ENCODE assay signal across 9 mouse cellular contexts in the genomic region with DNA sequence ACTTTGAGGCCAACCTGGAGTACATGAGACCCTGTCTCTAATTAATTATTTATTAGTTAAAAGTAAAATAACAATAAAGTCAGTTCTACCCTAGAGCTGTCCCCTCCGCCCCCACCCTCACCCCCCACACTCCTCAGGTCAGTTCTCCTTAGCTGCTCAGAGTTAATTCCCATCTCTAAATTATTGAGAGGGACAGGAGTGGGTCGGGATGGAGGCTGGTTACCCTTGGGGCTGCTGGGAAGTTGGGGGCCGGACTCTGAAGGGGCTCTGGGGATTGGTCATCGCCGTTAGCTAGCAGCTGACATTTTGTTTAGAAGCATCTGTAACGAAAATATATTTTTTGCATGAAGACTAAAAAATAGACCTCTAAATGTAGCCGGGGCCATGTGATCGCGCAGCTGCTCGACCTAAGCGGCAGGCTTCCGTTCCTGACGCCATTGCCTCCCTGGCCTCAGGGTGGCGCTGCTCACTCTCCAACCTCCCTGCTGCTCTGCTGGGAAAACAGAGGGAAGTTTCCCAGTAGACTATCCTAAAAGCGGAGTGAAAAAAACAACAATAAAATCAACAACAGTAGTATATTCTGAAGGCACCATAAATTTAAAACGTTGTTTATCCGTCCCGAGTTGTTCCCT. TPM values are rescaled to one million over a fixed set of nuclear protein-coding genes. Genes with fewer than 3 reads are reported as not detected.
DNase-seq lines count a peak whose midpoint lies in the region; ATAC-seq lines count a peak whose summit lies in the region.
"Had no signal": no experiment of that assay in that cellular context is flagged by ENCODE, and none has a peak within 500 bp of the region (broad histone marks: within the 10 kb centered on the region; RNA-seq: fewer than 3 reads in every experiment).

No protein-coding gene starts in this region.

- peak; percentile 72 for DNase-seq in NIH3T3 (ENCODE audit: low read depth)
- DNase-seq in cerebellum, adult 9-11 months, result peak; percentile 47
- peak; percentile 37 to 71 for DNase-seq in frontal cortex, postnatal 10 days (ENCODE audit: low spot score in 2 of 2)
- peak; percentile 82 for DNase-seq in hindbrain, embryonic 11.5 days (ENCODE audit: low spot score)
- DNase-seq in layer of hippocampus, postnatal 10 days (ENCODE audit: low spot score in 2 of 2), result peak; percentile 83 to 85
- peak; percentile 86 for DNase-seq in lung, postnatal 10 days
- peak; percentile 78 for DNase-seq in retina, embryonic 14.5 days (ENCODE audit: low spot score)
- DNase-seq in urinary bladder, postnatal 36 days (ENCODE audit: low spot score in 2 of 2), result peak; percentile 58 to 71

- whole genome bisulfite sequencing in hindbrain, embryonic 11.5 days, result 14% methylated on average over 18 of the region's 18 CpGs

- no peak overlapping the region for H3K9ac ChIP-seq in hindbrain, embryonic 11.5 days (ENCODE audit: low read depth, low read length)

- no peak overlapping the region for H3K27ac ChIP-seq in hindbrain, embryonic 11.5 days (ENCODE audit: low read depth, low read length)
- H3K27ac ChIP-seq: macrophage had no signal

- ATAC-seq in hindbrain, embryonic 11.5 days (ENCODE audit: low FRiP score), result peak; percentile 49; the same call in 1 of the 2 replicates

- peak overlapping the region; percentile 22 for H3K4me2 ChIP-seq in hindbrain, embryonic 11.5 days (replicated peaks; ENCODE audit: low read depth, low read length)

- no peaks in the 10 kb centered on the region for H3K9me3 ChIP-seq in hindbrain, embryonic 11.5 days (ENCODE audit: control insufficient read depth, low read length)

- no peaks in the 10 kb centered on the region for H3K27me3 ChIP-seq in hindbrain, embryonic 11.5 days (ENCODE audit: control insufficient read depth, insufficient read depth, low read length)

- no peaks in the 10 kb centered on the region for H3K36me3 ChIP-seq in hindbrain, embryonic 11.5 days (ENCODE audit: control insufficient read depth, insufficient read depth, low read length)

- H3K4me3 ChIP-seq in hindbrain, embryonic 11.5 days (ENCODE audit: low read depth, low read length), result no peak overlapping the region

- no peaks in the 10 kb centered on the region for H3K4me1 ChIP-seq in hindbrain, embryonic 11.5 days (replicated peaks; ENCODE audit: control insufficient read depth, insufficient read depth, low read length)

RNA-seq across cellular contexts. Expression of a gene that starts 26.8 kb away (rescaled TPM):
- 12.1 and 12.2 TPM in 2 replicates for polyA plus RNA-seq in hindbrain, embryonic 11.5 days (2014; fragmentation: Nextera tagmentation; extraction: Ambion mirVana)
- 100 to 1,000 TPM in 1 of 2 experiments, 10 to 100 TPM in 1; 93.4 to 101 TPM for total RNA-seq in layer of hippocampus, postnatal 10 days (2021)
